Mouse (Mus musculus) duodenum, adult 2 months (tissue): Measurements from ENCODE around the gene Stard5. TPM values are rescaled to one million over a fixed set of nuclear protein-coding genes. Genes with fewer than 3 reads are reported as not detected.

Experiments used
- polyA plus RNA-seq: library from polyadenylated mRNA; depleted of rRNA; stranded (reverse); fragments of >200 nt; gene quantifications from 2 replicates; pipeline ENCODE4 v1.2.3, GENCODE M21; 2012; ENCODE audit warnings: low replicate concordance; rRNA removed

The Stard5 gene
- polyA plus RNA-seq, result 2.4 and 8.3 TPM in 2 replicates

GRCm38 (mm10) chr7:83631828-83632681, at the start of gene Stard5:
Gene Stard5, plus strand, starts transcription at chr7:83631959.

GRCm38 (mm10) chr7:83584639-83585471, 46.9 kb upstream of the Stard5 start, which contains the start of gene Tmc3:
Gene Tmc3, plus strand, starts transcription at chr7:83584927.

Other genes starting within 250 kb of the Stard5 start
- gene Tmc3, start 47.0 kb upstream of the Stard5 start, polyA plus RNA-seq, result 0.02 and 0.22 TPM in 2 replicates
- 2.0 and 3.5 TPM in 2 replicates for gene Il16, start 113.8 kb downstream of the Stard5 start, polyA plus RNA-seq
- not detected in 2 replicates for gene Cfap161, start 162.9 kb downstream of the Stard5 start, polyA plus RNA-seq